Mouse (Mus musculus) adrenal gland, postnatal 4 days (tissue): ENCODE data around the gene Hif1an. TPM values are rescaled to one million over a fixed set of nuclear protein-coding genes. Genes with fewer than 3 reads are reported as not detected.

Source experiments
- DNase-seq, 2 experiments: peaks; one replicate each; pipeline ENCODE4 v3.0.0; 2021 to 2022; ENCODE audit warnings: low spot score in 2 of 2, mixed read lengths in 2 of 2
- long read RNA-seq, 2 experiments: library from polyadenylated mRNA; stranded (forward); transcript quantifications; one replicate each; pipeline ENCODE4 v2.0.0; 2021
- total RNA-seq, 2 experiments: library from RNA; stranded (reverse); gene quantifications; 2 replicates each; pipeline ENCODE4 v1.2.3; 2021

Gene Hif1an
- 10 to 100 TPM; 45.1 to 45.5 TPM for total RNA-seq
- long read RNA-seq, experiment 1, full-length matches to known transcripts, result 9 of 19 reads
- long read RNA-seq, experiment 1, partial matches to known transcripts, result 0 of 19 reads
- long read RNA-seq, experiment 1, other reads (novel, unspliced or antisense), result 10 of 19 reads
- long read RNA-seq, experiment 2, full-length matches to known transcripts, result 32 of 52 reads
- long read RNA-seq, experiment 2, partial matches to known transcripts, result 3 of 52 reads
- long read RNA-seq, experiment 2, other reads (novel, unspliced or antisense), result 17 of 52 reads

DNA sequence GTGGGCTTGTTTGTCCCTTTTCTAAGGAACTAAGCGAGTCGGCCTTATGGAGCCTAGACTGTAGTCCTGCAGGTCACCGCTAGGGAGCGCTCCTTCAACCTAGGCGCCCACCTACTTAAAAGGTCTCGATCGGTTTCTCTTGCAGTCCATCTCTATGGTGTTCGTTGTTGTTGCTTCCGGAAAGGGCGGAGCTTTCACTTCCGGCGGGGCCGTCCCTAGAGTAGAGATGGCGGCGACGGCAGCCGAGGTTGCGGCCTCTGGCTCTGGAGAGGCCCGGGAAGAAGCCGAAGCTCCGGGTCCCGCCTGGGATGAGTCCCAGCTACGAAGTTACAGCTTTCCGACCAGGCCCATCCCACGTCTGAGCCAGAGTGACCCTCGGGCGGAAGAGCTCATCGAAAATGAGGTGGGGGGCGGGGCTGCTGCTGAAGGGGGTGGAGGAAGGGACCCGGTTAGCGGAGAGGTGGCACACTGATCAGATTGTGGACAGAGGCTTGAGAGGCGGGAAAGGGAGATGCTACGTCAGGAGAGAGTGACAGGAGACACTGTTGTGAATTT, at the start of gene Hif1an:
TSS of gene Hif1an (plus strand) at position 199 of the 555 bp plus-strand sequence.
- peak; percentile 75 to 88 for DNase-seq

DNA sequence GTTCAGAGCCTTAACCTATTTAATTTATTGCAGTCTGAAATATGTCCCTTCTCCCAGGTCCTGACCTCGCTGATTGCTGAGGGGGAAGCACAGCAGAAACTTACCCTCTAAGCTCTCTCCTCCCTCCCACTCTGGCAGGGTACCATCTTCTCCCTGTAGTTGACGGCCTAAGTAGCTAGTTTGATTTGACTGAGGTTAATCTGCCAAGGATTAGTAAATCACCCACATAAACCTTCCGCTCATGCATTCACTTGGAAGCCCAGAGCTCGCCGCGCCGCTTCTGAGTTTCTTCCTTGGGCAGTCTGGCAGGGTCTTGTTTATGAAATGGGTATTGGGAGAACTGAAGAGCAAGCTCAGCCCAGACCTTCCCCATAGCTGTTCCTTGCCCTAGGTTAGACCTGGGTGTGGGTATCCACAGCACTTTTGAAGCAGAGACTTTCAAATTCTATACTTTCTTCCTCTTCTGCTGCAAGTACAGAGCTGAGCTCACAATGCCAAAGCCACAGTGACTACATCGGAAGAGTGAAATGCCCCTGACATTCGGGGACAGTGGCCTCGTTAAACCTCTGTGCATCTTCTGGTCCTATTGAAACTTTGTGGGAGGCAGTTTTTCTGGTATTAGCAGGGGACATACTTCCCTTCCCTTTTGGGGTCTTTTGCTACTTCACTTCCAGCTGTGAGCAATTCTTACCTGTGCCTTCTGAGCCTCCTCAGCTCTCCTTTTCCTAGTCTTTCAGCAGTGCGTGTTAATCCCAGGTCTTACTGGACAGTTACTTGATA, 49.4 kb upstream of the Hif1an start:
- DNase-seq, result no peak

DNA sequence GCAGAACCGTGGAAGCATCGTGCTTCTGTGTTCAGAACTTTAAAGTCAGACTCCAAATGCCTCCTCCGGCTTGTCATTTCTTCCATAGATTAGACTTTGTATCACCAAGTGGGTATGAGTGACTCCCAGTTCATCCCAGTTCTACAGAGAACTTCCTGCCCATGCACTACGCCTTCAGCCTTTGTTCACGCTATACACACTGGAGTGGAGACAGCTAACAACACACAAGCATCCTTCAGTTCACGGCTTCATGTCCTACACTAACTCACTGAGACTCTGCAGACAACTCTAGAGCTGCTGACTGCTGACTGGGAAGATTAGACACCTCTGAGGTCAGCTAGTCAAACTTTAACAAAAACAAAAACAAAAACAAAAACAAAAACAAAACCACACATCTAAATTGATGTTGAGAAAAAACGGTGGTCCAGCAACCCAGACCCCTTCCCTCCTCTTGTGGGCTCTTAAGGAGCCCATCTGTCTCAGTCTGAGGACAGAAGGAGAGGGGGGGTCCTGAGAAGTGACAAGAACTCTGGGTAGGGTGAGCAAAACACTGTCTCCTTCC, 48.6 kb upstream of the Hif1an start:
- no peak for DNase-seq

DNA sequence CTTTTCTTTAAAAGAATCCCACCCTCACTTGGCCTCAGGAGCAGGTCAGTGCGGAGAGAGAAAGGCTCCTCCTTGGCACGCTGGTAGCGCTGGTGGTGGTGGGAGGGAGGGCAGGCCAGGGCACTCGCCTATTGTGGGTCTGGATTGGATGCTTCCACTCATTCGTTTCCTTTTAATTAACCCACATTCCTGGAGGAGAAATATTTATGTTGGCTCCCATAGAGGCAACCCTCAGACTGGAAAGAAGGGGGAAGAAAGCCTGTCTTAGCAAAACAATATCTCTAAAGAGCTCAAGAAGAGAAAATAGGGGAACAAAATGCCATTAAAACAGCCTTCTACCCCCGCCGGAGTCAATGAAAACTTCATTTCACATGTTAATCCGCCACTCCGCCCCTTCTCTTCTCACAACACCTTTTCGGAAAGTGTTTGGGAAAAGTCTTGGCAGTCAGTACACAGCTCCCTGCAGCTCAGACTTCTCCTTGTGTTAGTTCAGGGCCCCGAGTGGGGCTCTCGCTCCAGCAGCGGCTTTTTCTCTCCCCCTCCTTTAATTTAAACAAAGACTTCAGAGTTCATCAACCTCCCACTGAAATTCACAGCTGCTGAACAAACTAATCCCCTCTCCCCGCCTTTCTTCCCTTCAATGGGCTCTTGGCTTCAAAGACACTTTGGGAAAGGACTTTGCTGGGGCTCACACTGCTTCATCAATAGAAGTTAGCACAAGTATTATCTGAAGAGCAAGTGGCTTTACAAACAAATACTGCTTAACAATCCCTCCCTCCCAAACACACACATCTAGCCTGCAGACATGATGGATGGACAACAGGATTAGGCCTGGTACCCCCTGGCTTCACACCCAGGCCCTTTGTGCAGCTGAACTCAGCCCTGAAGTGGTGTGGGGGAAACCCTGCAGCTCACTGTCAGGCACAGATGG, 47.9 kb upstream of the Hif1an start:
- no peak for DNase-seq

DNA sequence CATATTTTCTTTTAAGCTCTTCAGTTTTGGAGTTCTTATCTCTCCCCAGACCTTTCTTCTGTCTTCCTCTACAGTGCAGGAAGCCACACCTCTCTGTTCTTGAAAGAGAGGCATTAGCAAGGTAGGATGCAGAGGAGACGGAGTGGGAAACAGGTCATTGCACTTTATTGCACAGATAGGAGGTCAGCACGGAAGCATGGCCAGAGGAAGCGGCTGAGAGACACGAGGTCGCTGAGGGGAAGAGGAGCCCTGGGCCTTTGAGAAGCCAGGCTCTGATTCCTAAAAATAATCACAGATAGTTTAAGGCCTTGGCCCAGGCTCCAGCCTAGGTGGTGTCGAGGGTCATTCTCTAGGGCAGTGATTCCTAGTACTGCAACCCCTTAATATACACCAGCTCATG, 46.9 kb upstream of the Hif1an start:
- DNase-seq, result no peak

DNA sequence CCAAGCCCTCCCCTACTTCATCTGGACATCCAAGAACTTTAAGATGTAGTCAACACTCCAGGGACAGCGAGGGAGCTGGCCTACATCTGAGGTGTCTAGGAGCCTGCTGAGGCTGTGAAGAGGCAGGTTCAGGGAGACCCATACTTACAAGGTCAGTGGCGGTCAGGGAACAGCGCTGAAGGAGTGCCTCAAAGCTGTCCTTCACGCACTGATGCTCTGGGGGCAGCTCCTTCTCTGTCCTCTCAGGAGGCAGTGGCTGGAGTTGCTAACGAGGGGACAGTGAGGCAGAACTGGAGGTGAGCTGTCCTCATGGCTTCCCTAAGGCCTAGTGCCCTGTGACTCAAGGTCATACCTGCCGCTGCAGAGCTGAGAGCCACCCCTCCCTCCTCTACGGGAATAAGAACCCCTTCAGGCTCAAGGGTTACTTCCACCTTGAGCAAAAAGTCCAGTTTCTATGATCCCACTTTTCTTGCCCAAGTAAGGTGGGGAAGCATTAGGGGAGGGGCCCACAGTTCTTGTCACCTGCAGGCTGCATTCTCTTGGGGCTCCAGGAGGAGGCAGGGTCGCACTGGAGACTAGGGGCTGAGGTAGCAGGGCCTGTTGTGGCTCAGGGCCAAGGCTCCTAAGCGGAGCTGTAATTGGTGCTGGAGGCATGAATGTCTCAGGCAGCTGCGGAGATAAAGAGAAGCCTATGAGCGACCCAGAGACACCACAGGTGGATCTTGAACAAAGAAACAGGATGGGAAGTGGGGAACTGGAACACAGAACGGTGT, 44.5 kb upstream of the Hif1an start:
- DNase-seq, result no peak

DNA sequence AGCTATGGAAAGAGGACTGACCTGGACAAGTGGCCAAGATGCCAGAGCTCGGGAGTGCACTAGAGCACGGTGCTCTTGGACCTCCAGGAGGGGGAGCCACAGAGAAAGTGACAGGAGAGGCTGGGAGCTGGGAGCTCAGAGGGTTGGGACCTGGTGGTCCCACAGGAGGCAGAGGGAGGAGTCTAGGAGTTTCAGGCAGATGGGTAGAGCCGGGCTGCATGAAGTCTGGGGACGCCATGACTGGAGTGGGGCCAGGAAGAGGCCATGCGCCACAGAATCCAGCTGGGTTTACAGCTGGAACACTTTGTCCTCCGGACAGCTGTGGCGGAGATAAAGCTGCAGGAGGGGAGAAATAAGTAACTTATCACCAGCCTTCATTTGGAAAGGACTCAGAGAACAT, 43.5 kb upstream of the Hif1an start:
- DNase-seq, result no peak

DNA sequence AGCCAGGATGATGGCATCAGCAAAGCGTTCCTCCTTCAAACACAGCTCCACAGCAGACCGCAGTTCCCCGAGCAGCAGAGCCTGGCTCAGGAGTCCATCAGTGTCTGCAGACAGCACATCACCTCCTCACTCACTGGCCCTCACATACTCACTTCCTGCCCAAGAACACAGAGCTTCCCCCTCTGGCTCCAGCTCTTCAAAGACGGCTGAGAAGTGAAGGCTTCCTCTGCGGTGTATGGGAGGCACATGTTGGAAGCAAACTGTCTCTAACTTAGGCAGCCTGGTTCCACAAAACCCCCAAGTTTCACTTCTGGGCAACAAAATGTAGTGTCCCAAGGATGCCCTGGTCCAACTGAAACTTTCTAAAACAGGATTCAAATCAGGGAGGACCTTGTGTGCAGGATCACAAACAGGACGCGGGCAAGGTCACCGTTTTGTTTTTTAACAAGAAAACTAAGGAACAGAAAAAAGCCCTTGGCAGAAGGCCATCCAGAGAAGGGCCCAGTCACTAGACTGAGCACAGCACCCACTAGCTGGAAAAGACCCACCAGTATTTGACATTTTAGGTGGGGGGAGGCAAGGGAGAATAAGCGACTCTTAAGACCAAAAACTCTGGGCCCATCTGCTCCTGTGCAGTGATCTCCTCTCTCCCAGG, 37.0 kb upstream of the Hif1an start:
- no peak for DNase-seq

DNA sequence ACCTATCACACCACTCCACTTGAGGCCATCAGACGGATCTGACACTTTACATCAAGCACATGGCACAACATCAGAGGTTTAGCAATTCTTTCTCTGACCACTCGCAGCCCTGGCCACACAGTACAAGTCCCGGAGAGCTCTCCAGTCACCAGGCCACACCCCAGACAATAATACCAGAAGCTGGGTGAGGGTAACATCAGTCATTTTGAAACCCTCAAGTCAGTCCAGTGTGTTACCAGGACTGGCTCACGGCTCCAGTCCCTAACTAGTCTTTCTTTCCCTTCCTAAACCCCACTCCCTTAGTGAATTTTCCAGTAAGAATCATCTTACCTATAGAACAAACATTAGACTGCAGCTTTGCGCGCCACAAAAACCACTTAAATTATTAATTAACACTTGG, 32.6 kb upstream of the Hif1an start:
- no peak for DNase-seq

DNA sequence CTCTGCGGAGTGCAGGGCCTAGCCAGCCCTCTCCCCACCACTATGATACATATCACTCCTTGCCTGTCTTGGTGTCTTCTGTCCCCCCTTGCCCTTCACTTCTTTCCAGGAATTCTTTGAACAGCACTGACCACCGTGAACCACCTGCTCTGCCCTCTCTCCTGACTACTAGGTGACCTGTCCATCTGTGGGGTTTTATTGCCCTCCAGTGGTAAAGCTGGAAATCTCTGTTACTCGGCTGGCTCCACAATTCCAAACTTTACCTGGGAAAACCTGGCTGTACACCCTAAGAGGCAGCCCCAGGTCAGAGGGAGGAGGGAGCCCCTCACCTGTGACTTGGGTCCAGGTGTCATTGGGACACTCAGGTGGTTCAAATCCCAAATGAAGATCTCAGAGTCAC, 27.3 kb upstream of the Hif1an start:
- DNase-seq, result no peak

DNA sequence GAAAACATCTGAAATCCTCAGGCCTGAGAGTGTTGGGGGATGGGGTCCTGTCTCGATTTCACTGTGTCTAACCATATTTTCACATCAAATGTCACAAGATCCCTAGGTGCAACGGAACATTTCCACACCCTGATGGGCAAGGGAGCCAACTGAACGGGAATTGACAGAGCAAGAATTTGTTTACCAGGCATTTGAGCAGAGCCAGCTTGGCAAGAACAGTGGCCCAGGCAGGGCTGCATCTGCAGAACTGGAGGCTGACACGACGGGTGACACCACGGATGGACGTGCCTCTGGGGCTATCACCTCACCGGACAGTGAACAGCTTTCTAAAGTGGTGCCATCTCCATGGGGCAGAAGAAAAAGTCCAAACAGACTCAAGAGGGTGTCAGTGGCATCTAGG, 25.2 kb upstream of the Hif1an start:
- DNase-seq, result no peak

DNA sequence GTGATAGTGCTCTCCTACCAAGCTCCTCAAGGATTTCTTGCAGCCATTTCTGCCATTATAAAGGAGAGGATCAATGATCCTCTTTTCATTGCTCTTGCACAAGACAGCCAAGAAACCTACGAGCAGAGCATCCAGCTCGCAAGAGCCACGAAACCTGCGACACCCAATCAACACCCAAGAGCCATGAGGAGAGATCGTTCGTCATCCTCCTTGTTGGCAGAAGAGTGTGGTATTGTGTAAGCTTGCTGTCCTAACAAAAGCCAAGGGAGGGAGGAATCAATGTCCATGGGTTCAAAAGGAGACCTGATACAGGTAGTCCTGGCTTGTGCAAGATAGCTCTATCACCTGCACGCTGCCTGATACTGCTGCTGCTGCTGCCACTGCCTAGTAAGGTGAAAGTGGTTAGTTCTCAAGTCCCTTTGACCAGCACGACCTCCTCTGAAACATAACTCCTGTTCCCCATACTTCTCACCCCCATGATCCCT, 19.9 kb upstream of the Hif1an start:
- no peak for DNase-seq

DNA sequence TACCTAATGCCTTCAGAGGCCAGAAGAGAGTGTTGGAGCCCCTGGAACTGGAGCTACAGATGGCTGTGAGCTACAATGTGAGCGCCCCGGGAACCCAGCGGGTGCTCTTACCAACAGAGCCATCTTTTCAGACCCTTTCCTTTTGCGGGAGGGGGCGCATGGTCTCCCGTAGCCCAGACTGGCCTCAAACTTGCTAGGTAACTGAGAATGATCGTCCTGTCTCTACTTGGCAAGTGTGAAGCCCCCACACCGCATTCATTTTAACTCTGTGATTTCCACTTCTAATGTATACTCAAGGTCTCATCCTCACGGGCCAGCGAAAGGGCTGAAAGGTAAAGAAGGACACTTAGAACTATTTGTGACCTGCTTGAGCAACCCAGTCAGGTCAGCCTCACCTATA, 18.3 kb upstream of the Hif1an start:
- no peak for DNase-seq

DNA sequence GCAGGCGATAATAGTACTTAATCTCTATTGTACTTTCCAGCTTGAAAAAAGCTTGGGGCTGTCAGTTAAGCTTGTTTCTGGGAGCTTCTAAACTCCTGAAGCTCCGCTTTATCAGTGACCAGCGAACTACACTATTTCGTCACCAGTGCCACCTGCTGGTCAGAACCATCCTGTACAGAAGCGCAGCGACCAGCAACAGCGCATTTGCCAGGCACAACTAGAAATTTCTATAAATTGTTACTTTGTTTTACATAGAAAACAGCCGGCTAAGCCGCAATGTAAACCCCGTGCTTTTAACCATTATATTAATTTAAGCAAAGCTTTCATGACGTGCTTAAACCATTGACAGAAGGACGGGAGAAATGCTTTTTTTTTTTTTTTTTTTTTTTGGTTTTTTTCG, 17.9 kb upstream of the Hif1an start:
- DNase-seq, result peak in 1 of 2 experiments; percentile 55

DNA sequence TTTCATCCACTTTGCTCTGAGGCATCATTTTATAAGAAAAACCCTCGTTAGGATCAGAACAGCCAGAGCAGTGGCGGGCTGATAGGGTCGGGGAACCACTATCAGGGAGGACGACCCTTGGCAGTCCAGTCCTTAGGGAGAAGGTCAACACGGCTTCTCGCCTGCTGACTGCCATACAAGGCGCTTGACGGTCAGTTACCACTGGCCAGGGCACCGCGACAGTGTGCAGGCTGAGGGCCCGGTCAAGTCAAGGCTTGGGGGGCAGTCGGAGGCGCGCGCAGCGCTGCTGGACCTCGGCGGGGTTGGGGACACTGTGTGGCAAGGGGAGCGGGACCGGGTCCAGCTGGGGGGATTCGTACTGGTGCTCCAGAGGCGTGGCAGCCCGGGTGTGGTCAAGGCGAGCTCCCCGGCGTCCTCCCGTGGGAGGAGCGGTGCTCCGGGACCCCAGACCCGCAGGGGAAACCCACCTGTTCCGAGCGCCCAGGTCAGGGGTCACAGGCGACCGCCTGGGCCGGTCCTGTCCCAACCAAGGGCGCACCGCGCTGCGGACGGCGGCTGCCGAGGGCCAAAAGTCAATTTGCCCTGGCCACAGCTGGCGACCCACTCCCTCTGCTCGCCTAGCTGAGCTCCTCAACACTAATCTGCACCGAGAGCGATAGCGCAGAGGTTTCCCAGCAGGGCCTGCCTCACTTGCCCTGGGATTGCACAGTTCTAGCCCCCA, 17.2 kb upstream of the Hif1an start, which contains the start of gene Sec31b:
TSS of gene Sec31b (minus strand) at position 544 of the 721 bp plus-strand sequence.
- DNase-seq, result peak; percentile 39 to 41

DNA sequence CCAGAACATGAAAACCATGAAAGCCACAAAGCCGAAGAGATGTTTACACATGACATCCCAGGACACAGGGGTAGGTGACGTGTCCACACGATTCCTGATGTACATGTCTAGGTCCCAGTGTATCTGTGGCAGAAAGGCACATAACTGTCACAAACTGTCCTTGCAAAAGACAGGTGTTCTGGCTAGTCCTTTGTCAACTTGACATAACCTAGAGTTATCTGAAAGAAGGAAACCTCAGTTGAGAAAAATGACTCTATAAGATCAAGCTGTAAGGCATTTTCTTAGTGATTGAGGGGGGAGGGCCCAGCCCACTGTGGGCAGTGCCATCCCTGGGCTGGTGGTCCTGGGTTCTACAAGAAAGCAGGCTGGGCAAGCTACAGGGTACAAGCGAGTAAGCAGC, 9.9 kb upstream of the Hif1an start, which contains the start of gene Gm20538:
TSS of gene Gm20538 (minus strand) at position 101 of the 400 bp plus-strand sequence.
- DNase-seq, result no peak

DNA sequence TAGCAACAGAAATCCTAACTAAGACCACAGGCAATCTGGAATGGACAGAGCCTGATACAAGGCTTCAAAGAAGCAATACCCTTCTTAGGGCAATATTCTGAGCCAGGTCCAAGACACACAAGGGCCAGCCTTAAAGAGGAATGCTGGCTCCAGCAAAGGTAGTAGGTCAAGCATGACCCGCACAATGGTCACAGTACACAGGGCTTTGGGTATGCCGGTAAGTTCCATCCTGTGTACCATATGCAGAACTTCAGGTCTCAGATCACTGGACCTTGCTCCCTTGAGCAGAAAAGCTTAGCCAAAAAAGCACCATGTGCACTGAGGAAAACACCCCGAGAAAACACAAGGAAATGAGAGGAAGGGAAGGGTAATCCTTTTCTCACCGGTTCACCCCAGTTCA, 9.4 kb upstream of the Hif1an start:
- DNase-seq, result no peak

DNA sequence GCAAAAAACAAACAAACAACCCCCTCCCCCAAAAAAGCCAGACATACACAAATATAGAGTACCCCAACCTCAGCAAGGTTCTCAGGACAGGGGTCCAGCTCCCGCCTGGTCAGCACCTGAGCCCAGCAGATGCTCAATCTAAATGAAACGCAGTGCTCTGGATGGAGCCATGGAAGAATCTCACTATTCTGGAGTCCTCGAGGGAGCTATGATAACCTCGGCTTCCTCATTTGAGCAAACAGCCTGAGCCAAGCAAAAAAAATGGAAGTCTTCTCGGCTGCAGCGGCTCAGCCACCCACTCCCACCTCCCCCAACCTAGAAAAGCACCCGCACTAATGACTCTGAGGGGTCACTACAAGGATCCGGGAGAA, 8.2 kb upstream of the Hif1an start:
- no peak for DNase-seq
